Mouse (Mus musculus): Measurements from ENCODE around the gene 4632433K11Rik.
"Not testable (repeated sequence)": the region's sequence is repeated elsewhere in the genome, so short reads cannot be mapped to it uniquely, and the experiment has no call there.

Gene 4632433K11Rik

DNA sequence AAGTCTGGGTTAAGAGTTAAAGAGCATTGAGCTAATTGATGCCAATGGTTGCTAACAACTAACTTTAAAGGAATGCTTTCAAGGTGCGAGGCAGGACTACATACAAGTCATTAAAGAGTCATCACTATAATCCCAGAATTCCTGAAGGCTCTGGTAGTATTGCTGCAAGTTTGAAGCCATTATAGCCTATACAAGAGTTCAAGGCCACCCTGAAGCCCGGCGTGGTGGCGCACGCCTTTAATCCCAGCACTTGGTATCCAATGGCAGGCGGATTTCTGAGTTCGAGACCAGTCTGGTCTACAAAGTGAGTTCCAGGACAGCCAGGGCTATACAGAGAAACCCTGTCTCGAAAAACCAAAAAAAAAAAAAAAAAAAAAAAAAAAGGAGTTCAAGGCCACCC is 14.3 kb upstream of the 4632433K11Rik start:
- in situ Hi-C loops (cut with MboI; ENCODE audit: low sequenced_read_pairs), result not testable (repeated sequence)

DNA sequence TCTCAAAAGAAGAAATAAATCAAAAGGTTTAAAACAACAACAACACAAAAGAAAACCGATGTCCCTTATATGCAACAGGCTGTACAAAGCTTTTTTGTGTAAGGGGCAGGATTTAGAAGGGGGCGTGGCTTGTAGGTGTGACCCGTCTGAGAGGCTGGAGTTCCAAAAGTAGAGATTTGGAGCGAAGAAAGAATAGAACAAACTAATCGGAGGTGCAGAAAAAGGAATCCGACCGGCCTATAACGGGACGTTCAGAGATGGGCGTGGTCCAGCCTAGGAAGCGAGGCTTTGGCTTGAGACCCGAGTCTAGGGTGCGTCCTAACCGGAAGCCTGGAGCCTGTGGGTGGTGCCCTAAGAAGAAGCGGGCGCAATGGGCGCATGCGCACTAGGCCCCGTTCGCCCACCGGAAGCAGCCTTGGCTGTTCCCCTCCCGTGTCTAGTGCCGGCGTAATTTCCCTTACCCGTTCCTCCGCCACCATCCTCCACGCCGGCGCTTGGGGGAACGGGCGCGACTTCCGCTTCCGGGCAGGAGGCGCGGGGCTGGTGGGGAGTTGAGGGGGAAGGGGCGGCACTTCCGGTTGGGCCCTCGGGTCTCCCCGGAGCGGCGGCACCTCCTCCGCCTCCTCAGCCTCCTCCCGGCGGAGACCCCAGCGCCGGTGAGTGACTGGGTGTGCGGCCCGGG is 13.8 kb upstream of the 4632433K11Rik start, which contains the start of the genes Zfp865 and Ccdc106:
Gene Zfp865 (plus strand): TSS at position 377 of the 682 bp plus-strand sequence.
Gene Ccdc106 (plus strand): TSS at position 554 of the 682 bp plus-strand sequence.
- in situ Hi-C loops (cut with MboI; ENCODE audit: low sequenced_read_pairs), result no loop called here

DNA sequence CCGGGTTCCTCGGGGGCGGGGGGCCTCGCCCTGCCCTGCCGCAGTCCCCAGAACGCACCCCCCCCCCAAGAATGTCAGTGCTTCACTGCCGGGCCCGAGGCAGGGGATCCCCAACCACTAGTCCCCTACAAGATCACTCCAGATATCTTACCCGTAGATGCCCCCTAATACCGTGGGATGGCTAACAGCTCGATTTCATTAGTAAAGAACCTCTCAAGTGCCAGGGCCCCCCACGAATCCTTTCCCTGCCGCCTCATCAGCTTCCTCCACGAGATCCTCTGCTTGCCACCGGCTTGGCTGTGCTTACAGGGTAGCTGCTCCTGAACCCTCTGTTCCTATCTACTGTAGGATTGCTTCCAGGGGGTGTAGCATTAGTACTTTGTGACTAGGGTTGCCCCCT is 13.2 kb upstream of the 4632433K11Rik start:
- in situ Hi-C loops (cut with MboI; ENCODE audit: low sequenced_read_pairs), result no loop called here

DNA sequence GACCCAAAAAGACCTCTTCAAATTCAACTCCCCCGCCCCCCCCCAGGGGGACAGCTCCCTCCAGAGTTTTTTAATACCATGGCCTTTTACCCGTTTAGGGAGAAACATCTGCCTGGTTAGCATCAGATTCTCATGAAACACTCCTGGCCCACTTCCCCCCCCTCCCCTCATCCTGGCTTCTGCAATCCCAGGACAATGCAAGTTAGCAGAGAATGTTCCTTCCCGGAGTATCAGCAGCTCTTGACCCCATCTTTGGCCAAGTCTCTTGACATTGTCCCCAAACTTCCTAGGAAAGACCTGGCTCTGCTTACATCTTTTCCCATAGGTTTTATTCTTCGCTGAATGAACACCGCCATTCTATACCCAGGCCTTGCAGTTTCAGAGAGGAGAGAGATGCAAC is 12.7 kb upstream of the 4632433K11Rik start:
- in situ Hi-C loops (cut with MboI; ENCODE audit: low sequenced_read_pairs), result no loop called here

DNA sequence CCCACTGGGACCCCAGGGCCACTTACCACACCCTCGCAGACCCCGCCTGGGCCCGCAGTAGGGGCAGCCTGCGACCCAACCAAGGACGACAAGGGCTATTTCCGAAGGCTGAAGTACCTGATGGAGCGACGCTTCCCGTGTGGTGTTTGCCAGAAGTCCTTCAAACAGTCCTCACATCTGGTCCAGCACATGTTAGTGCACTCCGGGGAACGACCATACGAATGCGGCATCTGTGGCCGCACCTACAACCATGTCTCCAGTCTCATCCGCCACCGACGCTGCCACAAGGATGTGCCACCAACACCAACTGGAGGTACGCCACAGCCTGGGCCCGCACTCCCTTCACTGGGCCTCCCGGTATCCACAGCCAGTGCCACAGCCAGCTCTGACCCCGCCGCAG is 4.4 kb upstream of the 4632433K11Rik start:
- in situ Hi-C loops (cut with MboI; ENCODE audit: low sequenced_read_pairs), result no loop called here

DNA sequence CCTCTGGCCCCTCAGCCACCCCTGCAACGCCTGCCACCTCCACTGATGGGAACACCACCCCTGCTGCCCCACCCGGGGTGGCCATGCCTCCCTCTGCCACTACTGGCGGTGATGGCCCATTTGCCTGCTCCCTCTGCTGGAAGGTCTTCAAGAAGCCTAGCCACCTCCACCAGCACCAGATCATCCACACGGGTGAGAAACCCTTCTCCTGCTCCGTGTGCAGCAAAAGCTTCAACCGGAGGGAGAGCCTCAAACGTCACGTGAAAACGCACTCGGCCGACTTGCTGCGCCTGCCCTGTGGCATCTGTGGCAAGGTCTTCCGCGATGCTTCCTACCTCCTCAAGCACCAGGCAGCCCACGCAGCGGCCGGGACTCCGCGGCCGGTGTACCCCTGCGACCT is 4.0 kb upstream of the 4632433K11Rik start:
- in situ Hi-C loops (cut with MboI; ENCODE audit: low sequenced_read_pairs), result no loop called here

DNA sequence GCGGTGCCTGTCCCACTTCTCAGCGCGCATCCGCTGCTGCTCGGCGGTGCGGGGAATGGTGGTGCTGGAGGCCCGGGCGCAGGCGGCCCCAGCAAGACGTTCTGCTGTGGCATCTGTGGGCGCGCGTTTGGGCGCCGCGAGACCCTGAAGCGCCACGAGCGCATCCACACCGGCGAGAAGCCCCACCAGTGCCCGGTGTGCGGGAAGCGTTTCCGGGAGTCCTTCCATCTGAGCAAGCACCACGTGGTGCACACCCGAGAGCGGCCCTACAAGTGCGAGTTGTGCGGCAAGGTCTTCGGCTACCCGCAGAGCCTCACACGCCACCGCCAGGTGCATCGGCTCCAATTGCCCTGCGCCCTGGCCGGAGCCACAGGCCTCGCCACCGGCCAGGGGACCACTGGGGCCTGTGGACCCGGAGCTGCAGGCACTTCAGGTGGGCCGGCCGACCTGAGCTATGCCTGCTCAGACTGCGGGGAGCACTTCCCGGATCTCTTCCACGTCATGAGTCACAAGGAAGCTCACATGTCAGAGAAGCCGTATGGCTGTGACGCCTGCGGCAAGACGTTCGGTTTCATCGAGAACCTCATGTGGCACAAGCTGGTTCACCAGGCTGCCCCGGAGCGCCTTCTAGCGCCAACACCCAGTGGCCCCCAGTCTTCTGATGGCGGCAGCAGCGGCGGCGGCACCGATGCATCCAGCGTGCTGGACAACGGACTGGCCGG is 3.2 kb upstream of the 4632433K11Rik start:
- in situ Hi-C loops (cut with MboI; ENCODE audit: low sequenced_read_pairs), result no loop called here

DNA sequence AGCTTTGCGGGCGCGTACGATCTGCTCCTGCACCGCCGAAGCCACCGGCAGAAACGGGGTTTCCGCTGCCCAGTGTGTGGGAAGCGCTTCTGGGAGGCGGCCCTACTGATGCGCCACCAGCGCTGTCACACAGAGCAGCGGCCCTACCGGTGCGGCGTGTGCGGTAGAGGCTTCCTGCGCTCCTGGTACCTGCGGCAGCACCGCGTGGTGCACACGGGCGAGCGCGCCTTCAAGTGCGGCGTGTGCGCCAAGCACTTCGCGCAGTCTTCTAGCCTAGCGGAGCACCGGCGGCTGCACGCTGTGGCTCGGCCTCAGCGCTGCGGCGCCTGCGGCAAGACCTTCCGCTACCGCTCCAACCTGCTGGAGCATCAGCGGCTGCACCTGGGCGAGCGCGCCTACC is 2.4 kb upstream of the 4632433K11Rik start:
- in situ Hi-C loops (cut with MboI; ENCODE audit: low sequenced_read_pairs), result no loop called here

DNA sequence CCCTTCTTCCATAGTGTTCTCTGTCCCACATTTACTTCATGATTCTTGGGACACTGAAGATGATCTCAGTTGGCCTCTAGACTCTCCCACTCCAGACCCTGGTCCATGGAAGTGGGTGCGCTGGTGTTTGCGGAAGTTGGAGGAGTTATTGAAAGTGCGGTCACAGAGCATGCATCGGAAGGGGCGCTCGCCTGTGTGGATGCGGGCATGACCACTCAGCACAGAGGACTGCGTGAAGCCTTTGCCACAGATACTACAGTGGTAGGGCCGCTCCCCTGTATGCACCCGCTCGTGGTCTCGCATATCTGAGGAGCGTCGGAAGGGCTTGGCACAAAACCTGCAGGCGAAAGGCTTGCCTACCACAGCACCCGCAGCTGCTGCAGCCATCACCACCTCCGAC is 1.7 kb downstream of the 4632433K11Rik start:
- in situ Hi-C loops (cut with MboI; ENCODE audit: low sequenced_read_pairs), result no loop called here

DNA sequence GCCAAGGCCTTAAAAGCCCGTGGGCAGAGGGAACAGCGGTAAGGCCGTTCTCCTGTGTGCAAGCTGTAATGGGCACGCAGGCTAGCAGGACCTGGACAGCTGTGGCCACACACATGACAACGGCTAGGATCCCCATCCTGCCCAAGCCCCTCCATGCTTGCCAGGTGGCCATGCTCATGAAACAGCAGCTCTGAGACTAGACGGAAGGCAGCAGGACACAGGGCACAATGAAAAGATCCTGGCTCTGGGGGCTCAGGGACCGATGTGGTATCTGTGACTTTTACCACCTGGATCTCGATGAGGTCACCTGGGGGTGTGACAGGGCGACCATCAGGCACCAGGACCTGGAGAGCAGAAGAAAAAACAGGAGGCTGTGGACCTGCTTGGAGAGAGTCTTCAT is 2.2 kb downstream of the 4632433K11Rik start:
- in situ Hi-C loops (cut with MboI; ENCODE audit: low sequenced_read_pairs), result no loop called here

DNA sequence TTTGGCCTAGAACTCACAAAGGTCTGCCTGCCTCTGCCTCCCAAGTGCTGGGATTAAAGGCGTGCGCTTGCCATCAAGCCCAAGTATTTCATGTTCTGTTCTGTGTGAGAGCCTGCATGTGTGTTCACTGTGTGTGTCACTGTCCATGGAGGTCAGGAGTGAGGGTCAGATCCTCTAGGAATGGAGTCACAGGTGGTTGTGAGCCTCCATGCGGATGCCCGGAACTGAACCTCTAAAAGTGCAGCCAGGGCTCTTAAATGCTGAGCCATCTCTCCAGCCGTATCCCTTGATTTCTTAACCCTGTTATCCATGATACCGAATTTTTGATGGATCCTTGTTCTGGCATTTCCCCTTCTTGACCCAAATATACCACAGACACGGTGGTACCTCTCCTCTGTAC is 3.1 kb downstream of the 4632433K11Rik start:
- in situ Hi-C loops (cut with MboI; ENCODE audit: low sequenced_read_pairs), result no loop called here

DNA sequence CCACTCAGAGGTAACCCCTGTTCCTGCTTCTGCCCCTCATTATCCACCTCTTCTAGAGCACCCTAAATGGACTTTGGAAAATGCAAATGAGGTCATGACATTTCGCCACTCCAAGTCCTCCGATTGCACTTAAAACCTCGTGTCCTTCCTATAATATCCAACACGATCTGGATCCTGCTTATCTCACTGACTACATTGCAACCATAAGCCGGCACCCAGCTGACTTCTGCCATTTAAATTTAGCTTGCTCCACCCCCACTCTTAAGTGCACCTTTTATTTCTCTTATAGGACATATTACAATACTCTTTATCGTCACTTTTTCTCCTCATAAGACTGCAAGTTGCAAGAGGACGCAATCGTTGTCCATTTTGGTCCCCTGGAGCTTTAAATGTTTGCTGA is 3.5 kb downstream of the 4632433K11Rik start:
- in situ Hi-C loops (cut with MboI; ENCODE audit: low sequenced_read_pairs), result no loop called here

DNA sequence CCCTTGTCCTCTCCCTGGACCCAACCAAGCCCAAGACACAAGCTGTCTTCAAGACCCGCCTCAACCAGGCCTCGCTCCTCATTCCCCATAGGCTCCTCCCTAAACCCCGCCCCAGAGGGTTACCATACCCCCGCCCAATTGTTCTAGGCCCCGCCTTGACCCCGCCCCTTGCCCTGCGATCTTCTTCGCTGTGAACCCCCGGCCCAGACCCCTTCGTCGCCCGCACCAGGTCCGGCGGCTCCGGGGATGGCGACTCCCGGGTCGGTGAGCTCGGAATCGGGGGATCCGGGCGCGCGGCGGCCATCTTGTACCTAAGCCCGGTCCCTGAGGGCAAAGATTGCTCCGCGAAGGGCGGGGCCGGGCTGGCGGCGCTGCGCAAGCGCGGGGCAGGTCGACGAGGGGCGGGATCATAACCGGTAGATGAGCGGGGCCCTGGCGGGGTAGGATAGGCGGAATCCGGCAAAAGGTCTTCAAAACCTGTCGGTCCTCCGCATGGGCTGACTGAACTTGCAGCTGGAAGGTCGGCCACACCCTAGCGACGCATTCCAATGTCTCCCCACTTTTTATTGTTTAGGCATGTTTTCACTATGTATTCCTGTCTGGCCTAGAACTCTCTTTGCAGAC is 4.3 kb downstream of the 4632433K11Rik start, which contains the start of gene Zfp784:
Gene Zfp784 (minus strand): TSS at position 338 of the 624 bp plus-strand sequence.
- in situ Hi-C loops (cut with MboI; ENCODE audit: low sequenced_read_pairs), result no loop called here

DNA sequence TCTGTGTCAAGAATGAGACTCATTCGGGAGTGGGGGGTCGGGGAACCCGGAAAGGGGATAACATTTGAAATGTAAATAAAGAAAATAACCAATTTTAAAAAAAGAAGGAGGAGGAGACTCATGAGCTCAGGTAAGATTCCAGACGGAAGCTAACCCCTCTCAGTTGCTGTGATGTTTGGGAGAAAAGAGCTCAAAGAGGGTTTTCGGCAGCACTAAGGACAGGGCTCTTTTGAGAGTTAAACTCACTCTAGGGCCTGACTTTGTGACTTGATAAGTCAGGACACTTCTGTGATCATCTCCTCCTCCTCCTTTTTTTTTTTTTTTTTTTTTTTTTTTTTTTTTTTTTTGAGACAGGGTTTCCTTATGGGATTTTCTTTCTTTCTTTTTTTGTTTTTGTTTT is 5.0 kb downstream of the 4632433K11Rik start:
- in situ Hi-C loops (cut with MboI; ENCODE audit: low sequenced_read_pairs), result no loop called here

DNA sequence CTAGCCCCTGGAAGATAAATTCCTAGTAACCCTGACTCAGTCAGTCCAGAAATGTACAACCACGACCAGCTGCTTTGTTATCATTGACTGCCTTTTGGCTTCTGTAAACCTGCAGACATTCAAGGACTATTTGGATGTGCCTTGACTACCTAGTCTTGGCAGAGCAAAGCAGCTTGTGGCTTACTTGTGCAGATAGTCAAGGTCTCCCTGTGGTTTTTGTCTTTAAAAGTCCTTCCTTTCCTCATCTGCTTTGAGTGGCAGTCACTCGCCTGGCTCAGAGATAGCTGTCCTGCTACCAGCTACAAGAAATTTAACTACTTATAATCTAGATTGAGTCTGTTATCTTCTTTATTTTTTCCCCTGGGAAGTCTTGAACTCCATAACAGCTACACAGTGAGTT is 11.1 kb downstream of the 4632433K11Rik start:
- in situ Hi-C loops (cut with MboI; ENCODE audit: low sequenced_read_pairs), result loop anchor here (5.0 kb wide), 1 partner anchor 103 kb away; no protein-coding TSS in a partner anchor

DNA sequence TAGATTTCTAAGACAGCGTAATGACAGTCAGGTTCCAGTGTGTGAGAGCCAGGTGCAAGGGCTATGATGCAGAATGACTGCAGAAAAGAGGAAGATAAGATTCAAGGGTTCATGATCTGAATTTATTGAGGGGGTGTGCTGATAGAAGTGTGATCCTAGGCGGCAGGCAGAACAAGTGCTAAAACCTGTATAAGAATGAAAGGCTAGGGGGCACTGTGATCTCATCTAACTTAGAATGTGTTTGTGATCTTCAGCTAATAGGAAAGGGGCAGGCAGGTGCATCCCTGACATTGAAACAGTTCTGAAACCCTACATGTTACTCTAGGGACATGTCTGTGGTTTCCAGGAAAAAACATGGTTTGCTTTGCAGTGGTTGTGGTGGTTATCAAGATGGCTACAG is 12.2 kb downstream of the 4632433K11Rik start:
- in situ Hi-C loops (cut with MboI; ENCODE audit: low sequenced_read_pairs), result loop anchor here (5.0 kb wide), 1 partner anchor 104 kb away; no protein-coding TSS in a partner anchor

DNA sequence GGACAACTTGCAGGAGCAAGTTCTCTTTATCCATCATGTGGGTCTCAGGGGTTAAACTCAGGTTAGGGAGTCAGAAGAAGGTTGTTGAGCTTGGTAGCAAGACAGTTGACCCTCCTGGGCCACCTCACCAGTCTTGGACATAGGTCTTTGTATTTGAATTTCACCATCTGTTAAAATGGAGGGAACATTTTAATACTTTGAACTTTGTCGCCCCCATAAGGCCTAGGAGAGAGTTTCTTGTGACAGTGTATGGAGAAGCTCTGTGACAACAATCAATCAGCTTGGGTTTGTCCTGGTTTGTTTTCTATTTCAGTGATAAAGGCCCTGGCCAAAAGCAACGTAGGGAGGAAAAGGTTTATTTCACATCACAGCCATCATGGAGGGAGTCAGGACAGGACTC is 13.4 kb downstream of the 4632433K11Rik start:
- in situ Hi-C loops (cut with MboI; ENCODE audit: low sequenced_read_pairs), result loop anchor here (5.0 kb wide), 1 partner anchor 105 kb away; no protein-coding TSS in a partner anchor

DNA sequence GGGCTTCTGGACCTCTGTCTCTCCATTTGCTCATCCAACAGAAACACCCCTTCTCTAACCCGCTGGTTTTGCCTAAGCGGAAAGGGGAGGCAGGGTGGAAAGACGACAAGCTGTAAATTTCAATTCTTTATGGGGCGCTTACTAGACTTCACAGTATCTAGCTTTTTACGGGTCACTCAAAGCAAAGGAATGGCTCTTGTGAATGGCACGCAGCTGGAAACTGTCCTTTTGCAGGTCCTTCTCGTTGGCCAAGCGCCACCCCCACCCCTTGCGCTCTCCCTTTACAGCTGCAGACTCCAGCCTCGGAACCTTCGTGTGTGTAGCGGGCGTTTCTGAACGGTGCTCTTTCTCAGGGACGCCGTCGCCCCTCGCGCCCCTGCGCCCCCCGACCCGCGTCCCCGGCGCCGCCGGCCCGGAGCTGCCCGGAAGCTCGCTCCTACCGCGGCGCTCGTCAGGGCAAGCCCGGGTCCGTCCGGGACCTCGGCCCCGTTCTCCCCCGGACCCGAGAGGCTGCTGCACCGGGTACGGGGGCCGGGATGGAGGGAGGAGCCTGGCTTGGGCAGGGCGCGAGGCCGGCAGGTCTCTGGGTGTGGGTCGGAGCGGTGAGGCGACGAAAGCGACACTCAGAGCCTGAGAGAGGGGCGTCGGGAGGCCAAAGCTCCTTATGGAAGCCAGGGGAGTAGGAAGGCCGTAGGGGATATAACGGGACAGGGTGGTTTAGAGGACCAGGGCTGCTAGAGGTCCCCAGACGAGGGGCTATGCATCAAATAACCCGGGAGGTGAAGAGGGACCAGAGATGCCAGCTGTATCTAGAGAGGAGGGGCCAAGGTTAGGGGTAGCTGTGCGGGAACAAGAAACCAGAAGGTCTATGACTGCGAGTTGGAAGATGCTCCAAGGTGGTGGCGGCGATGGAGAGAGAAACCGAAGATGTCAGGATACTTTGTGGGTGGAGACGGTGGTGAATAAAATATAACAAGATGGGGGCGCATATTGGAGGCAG is 17.6 kb downstream of the 4632433K11Rik start, which contains the start of gene Zfp580:
Gene Zfp580 (plus strand): TSS at position 346 of the 1,000 bp plus-strand sequence.
- in situ Hi-C loops (cut with MboI; ENCODE audit: low sequenced_read_pairs), result no loop called here

DNA sequence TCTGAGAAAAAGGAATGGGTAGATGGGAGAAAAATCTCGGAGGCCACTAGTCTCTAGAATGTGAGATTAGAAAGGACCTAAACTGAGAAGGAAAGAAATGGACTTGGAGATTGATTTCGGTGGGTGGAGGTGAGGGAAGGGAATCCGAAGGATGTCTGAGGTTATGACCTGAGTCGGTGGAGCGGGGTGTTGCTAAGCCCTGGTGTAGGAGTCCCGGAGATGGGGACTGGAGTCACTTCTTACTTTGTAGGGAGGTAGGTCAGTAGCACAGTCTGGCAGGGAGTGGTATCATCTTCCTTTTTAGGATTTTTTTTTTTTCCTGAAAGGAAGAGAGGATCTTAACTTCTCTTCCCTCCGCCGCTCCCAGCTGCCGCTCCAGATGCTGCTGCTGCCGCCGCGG is 18.5 kb downstream of the 4632433K11Rik start:
- in situ Hi-C loops (cut with MboI; ENCODE audit: low sequenced_read_pairs), result no loop called here

DNA sequence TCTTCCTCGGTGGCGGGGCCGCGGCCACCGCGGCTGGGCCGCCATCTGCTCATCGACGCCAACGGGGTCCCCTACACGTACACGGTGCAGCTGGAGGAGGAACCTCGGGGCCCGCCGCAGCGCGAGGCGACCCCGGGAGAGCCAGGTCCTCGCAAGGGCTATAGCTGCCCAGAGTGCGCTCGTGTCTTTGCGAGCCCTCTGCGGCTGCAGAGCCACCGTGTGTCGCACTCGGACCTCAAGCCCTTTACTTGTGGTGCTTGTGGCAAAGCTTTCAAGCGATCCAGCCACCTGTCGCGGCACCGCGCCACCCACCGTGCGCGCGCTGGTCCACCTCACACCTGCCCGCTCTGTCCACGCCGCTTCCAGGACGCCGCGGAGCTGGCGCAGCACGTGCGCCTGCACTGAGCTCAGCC is 19.0 kb downstream of the 4632433K11Rik start:
- in situ Hi-C loops (cut with MboI; ENCODE audit: low sequenced_read_pairs), result no loop called here
